Mouse (Mus musculus): ENCODE results near the gene Scrg1.

- no peak for TF ChIP-seq MAFK (IDR thresholded peaks at IDR 0.05; ENCODE audit: borderline replicate concordance, low read depth, low read length)
- TF ChIP-seq CHD2 (IDR thresholded peaks at IDR 0.05; ENCODE audit: low read length), result no peak
- TF ChIP-seq MAX (IDR thresholded peaks at IDR 0.05; ENCODE audit: low read length), result no peak
These were observed 19.3 kb upstream of the Scrg1 start for GRCm38 (mm10) chr8:57436437-57436796.
